Mouse (Mus musculus): Measurements from ENCODE around the gene Ust.

DNA sequence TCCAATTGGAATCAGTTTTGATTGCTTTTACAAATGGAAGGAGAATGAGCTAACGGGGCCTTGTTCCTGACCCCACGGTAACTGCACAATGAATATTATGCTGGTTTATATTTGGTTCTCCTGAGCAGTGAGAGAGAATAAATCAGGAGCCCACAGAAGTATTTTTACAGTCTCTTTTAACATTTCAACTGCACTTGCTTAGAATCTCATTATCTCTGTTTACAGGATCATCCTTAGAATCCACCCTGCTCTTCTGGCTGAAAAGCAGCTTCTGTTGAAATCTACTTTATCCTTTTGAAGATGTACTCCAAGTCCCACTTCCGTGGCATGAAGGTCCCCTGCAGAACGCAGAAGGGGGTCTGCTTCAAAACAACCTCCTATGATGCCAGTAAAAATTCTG lies 71.7 kb downstream of the Ust start:
- no peak for TF ChIP-seq CTCF (conservative IDR thresholded peaks at IDR 0.05 in 1 of 2, IDR thresholded peaks at IDR 0.05 in 1 of 2; ENCODE audit: low read depth in 2 of 2, low read length in 2 of 2)
- TF ChIP-seq MXI1 (IDR thresholded peaks at IDR 0.05; ENCODE audit: low read depth, low read length), result no peak
- TF ChIP-seq MAZ (IDR thresholded peaks at IDR 0.05; ENCODE audit: low read depth, low read length), result no peak
- no peak for TF ChIP-seq ZC3H11A (IDR thresholded peaks at IDR 0.05; ENCODE audit: low read depth, low read length)
- TF ChIP-seq ZMIZ1 (IDR thresholded peaks at IDR 0.05; ENCODE audit: low read depth, low read length), result no peak
- no peak for TF ChIP-seq MYC (IDR thresholded peaks at IDR 0.05; ENCODE audit: low read depth, low read length)
- no peak for TF ChIP-seq POLR2A (IDR thresholded peaks at IDR 0.05; ENCODE audit: low read depth, low read length)
- TF ChIP-seq HCFC1 (IDR thresholded peaks at IDR 0.05; ENCODE audit: low read depth, low read length), result no peak
- no peak for TF ChIP-seq EP300 (IDR thresholded peaks at IDR 0.05; ENCODE audit: low read length)
- TF ChIP-seq TCF12 (IDR thresholded peaks at IDR 0.05; ENCODE audit: low read depth, low read length), result no peak

Measured in CH12.LX (cell line).